In genomic region chr9:103546695-103547645, GRCm38 (mm10) we compare ENCODE assay signal across 12 mouse cellular contexts.
DNase-seq lines count a peak whose midpoint lies in the region; ATAC-seq and TF ChIP-seq lines count a peak whose summit lies in the region.
"Had no signal": no experiment of that assay in that cellular context is flagged by ENCODE, and none has a peak within 500 bp of the region (broad histone marks: within the 10 kb centered on the region; RNA-seq: fewer than 3 reads in every experiment).

No protein-coding gene starts in this region.

- H3K4me3 ChIP-seq in layer of hippocampus, adult 2 months = no peak overlapping the region
- H3K4me3 ChIP-seq in forebrain, embryonic 15.5 days = no peak overlapping the region
- no peak overlapping the region for H3K4me3 ChIP-seq in midbrain, embryonic 14.5 days (replicated peaks; ENCODE audit: low read depth, low read length)
- no peak overlapping the region for H3K4me3 ChIP-seq in kidney, embryonic 14.5 days (ENCODE audit: low read length)
- no peak overlapping the region for H3K4me3 ChIP-seq in gastrocnemius, adult 2 months

- peaks cover 78% of the 10 kb centered on the region for H3K4me1 ChIP-seq in forebrain, embryonic 15.5 days
- H3K4me1 ChIP-seq in midbrain, embryonic 14.5 days (ENCODE audit: control insufficient read depth, insufficient read depth, low read length) = peaks cover 32% of the 10 kb centered on the region
- no peaks in the 10 kb centered on the region for H3K4me1 ChIP-seq in kidney, embryonic 14.5 days (ENCODE audit: control insufficient read depth, insufficient read depth, low read length)

- no peak for DNase-seq in layer of hippocampus, adult 2 months (ENCODE audit: low spot score in 2 of 2)
- no peak for DNase-seq in layer of hippocampus, adult 18-20 months (ENCODE audit: low spot score in 2 of 2)
- DNase-seq in midbrain, embryonic 14.5 days = peak; percentile 73
- peak; percentile 55 for DNase-seq in retina, embryonic 14.5 days (ENCODE audit: low spot score)
- no peak for DNase-seq in gastrocnemius, adult 2 months
- DNase-seq: cerebellum, adult 11 months; gastrocnemius, postnatal 14 days; heart, postnatal 10 days; lung, postnatal 36 days had no signal

- H3K36me3 ChIP-seq in forebrain, embryonic 15.5 days = no peaks in the 10 kb centered on the region
- no peaks in the 10 kb centered on the region for H3K36me3 ChIP-seq in midbrain, embryonic 14.5 days (ENCODE audit: control insufficient read depth, insufficient read depth, low read length)
- H3K36me3 ChIP-seq in kidney, embryonic 14.5 days (ENCODE audit: control insufficient read depth, insufficient read depth, low read length) = no peaks in the 10 kb centered on the region

- TF ChIP-seq CTCF in layer of hippocampus, adult 2 months (conservative IDR thresholded peaks at IDR 0.05) = no peak
- TF ChIP-seq CTCF in gastrocnemius, adult 2 months (IDR thresholded peaks at IDR 0.05) = no peak

- H3K4me2 ChIP-seq in forebrain, embryonic 15.5 days (replicated peaks) = peak overlapping the region; percentile 21; the same call in 1 of the 2 replicates
- peak overlapping the region; percentile 22 for H3K4me2 ChIP-seq in midbrain, embryonic 14.5 days (ENCODE audit: low read length)
- H3K4me2 ChIP-seq in kidney, embryonic 14.5 days (replicated peaks; ENCODE audit: low read depth, low read length) = no peak overlapping the region

- H3K9ac ChIP-seq in forebrain, embryonic 15.5 days (replicated peaks) = 0 out of 2 replicates have a peak overlapping the region, but pooled peaks have one; percentile 19
- H3K9ac ChIP-seq in midbrain, embryonic 14.5 days (replicated peaks; ENCODE audit: low read length) = no peak overlapping the region; the same call in 1 of the 2 replicates
- H3K9ac ChIP-seq in kidney, embryonic 14.5 days (ENCODE audit: low read depth, low read length) = no peak overlapping the region

- no peaks in the 10 kb centered on the region for H3K27me3 ChIP-seq in forebrain, embryonic 15.5 days
- H3K27me3 ChIP-seq in midbrain, embryonic 14.5 days (ENCODE audit: control insufficient read depth, insufficient read depth, low read length) = peaks cover 4% of the 10 kb centered on the region; the same call in 1 of the 2 replicates
- H3K27me3 ChIP-seq in kidney, embryonic 14.5 days (ENCODE audit: control insufficient read depth, insufficient read depth, low read length) = no peaks in the 10 kb centered on the region

- intact Hi-C loops in gastrocnemius, adult 2 months (cut with DNase I) = no loop called here

- ATAC-seq in forebrain, embryonic 15.5 days (replicated peaks) = no peak
- no peak for ATAC-seq in midbrain, embryonic 14.5 days (ENCODE audit: low FRiP score, low TSS enrichment)
- ATAC-seq in kidney, embryonic 14.5 days (ENCODE audit: low FRiP score, low TSS enrichment) = no peak

- H3K27ac ChIP-seq in layer of hippocampus, adult 2 months = peak overlapping the region; percentile 85
- H3K27ac ChIP-seq in forebrain, embryonic 15.5 days (replicated peaks) = peak overlapping the region; percentile 88
- H3K27ac ChIP-seq in midbrain, embryonic 14.5 days (replicated peaks; ENCODE audit: low read depth, low read length) = peak overlapping the region; percentile 62
- H3K27ac ChIP-seq in kidney, embryonic 14.5 days (ENCODE audit: low read depth, low read length) = no peak overlapping the region
- no peak overlapping the region for H3K27ac ChIP-seq in gastrocnemius, adult 2 months
- H3K27ac ChIP-seq: kidney, postnatal 0 days had no signal

- H3K9me3 ChIP-seq in forebrain, embryonic 15.5 days = no peaks in the 10 kb centered on the region
- H3K9me3 ChIP-seq in midbrain, embryonic 14.5 days (ENCODE audit: control insufficient read depth, low read length) = no peaks in the 10 kb centered on the region
- H3K9me3 ChIP-seq in kidney, embryonic 14.5 days (ENCODE audit: control insufficient read depth, low read length) = no peaks in the 10 kb centered on the region

- whole genome bisulfite sequencing in forebrain, embryonic 15.5 days = 25% methylated on average over 22 of the region's 22 CpGs
- WGBS in midbrain, embryonic 14.5 days = 25% methylated on average over 22 of the region's 22 CpGs
- 72% methylated on average over 22 of the region's 22 CpGs for WGBS in kidney, embryonic 14.5 days

Comparison
In these comparisons a context has a peak if more than half of its experiments do, and no peak if none do; other contexts are left out.
1. DNase-seq: peak in midbrain, embryonic 14.5 days (single experiment) and retina, embryonic 14.5 days (single experiment); none in layer of hippocampus, adult 2 months (0 of 2), layer of hippocampus, adult 18-20 months (0 of 2) and gastrocnemius, adult 2 months (single experiment).
2. H3K27ac ChIP-seq: peak in layer of hippocampus, adult 2 months (single experiment), forebrain, embryonic 15.5 days (single experiment) and midbrain, embryonic 14.5 days (single experiment); none in kidney, embryonic 14.5 days (single experiment) and gastrocnemius, adult 2 months (single experiment).